Mouse (Mus musculus): ENCODE measurements around the gene Ogfod3. TPM values are rescaled to one million over a fixed set of nuclear protein-coding genes. Genes with fewer than 3 reads are reported as not detected.

Gene Ogfod3
- polyA plus RNA-seq (2012; rRNA removed): 6.6 and 6.7 TPM in 2 replicates

GRCm38 (mm10) chr11:121204161-121205006 is at the start of gene Ogfod3, which contains the start of gene Hexdc:
Ogfod3 (minus strand) TSS chr11:121204711.
Hexdc (plus strand) TSS chr11:121204433.

GRCm38 (mm10) chr11:121236564-121237344 is 32.2 kb upstream of the Ogfod3 start, which contains the start of gene Narf:
Narf (plus strand) TSS chr11:121237253.

GRCm38 (mm10) chr11:121229018-121229439 is 24.5 kb upstream of the Ogfod3 start, which contains the start of gene Cybc1:
Cybc1 (minus strand) TSS chr11:121229322.

GRCm38 (mm10) chr11:121159971-121160370 is 44.5 kb downstream of the Ogfod3 start, which contains the start of gene Uts2r:
Uts2r (plus strand) TSS chr11:121160271.

GRCm38 (mm10) chr11:121145865-121146264 is 58.6 kb downstream of the Ogfod3 start, which contains the start of gene Tex19.1:
Tex19.1 (plus strand) TSS chr11:121146143.

Other genes starting within 250 kb of the Ogfod3 start
- 29.6 and 32.7 TPM in 2 replicates for gene Csnk1d, start 213.4 kb downstream of the Ogfod3 start, polyA plus RNA-seq (2012; rRNA removed)
- 1.0 and 2.6 TPM in 2 replicates for gene Cd7, start 165.3 kb downstream of the Ogfod3 start, polyA plus RNA-seq (2012; rRNA removed)
- gene Sectm1b, start 141.1 kb downstream of the Ogfod3 start, polyA plus RNA-seq (2012; rRNA removed): 0.02 and 0.08 TPM in 2 replicates
- gene Sectm1a, start 123.5 kb downstream of the Ogfod3 start, polyA plus RNA-seq (2012; rRNA removed): 2.1 and 2.3 TPM in 2 replicates
- gene Tex19.2, start 86.0 kb downstream of the Ogfod3 start, polyA plus RNA-seq (2012; rRNA removed): not detected in 2 replicates
- gene Tex19.1, start 58.6 kb downstream of the Ogfod3 start, polyA plus RNA-seq (2012; rRNA removed): 0.04 TPM in 1 of 2 replicates, not detected in the other
- gene Uts2r, start 44.4 kb downstream of the Ogfod3 start, polyA plus RNA-seq (2012; rRNA removed): not detected in 2 replicates
- 9.8 and 11.2 TPM in 2 replicates for gene Hexdc, start 278 bp downstream of the Ogfod3 start, polyA plus RNA-seq (2012; rRNA removed)
- gene Cybc1, start 24.6 kb upstream of the Ogfod3 start, polyA plus RNA-seq (2012; rRNA removed): 17.4 and 17.8 TPM in 2 replicates
- gene Narf, start 32.5 kb upstream of the Ogfod3 start, polyA plus RNA-seq (2012; rRNA removed): 32.3 and 34.5 TPM in 2 replicates
- 7.1 TPM in 2 replicates for gene Foxk2, start 55.3 kb upstream of the Ogfod3 start, polyA plus RNA-seq (2012; rRNA removed)
- 17.3 and 17.6 TPM in 2 replicates for gene Wdr45b, start 149.7 kb upstream of the Ogfod3 start, polyA plus RNA-seq (2012; rRNA removed)
- 0.31 TPM in 2 replicates for gene Rab40b, start 183.5 kb upstream of the Ogfod3 start, polyA plus RNA-seq (2012; rRNA removed)
- 11.8 and 13.2 TPM in 2 replicates for gene Fn3krp, start 216.7 kb upstream of the Ogfod3 start, polyA plus RNA-seq (2012; rRNA removed)
- gene Fn3k, start 230.2 kb upstream of the Ogfod3 start, polyA plus RNA-seq (2012; rRNA removed): 10.9 and 11.1 TPM in 2 replicates
- gene Tbcd, start 247.2 kb upstream of the Ogfod3 start, polyA plus RNA-seq (2012; rRNA removed): 21.4 and 22.0 TPM in 2 replicates

All from liver, embryonic 18 days (tissue).